Mouse (Mus musculus) neural tube, embryonic 11.5 days (tissue): ENCODE data around the gene Eya2. TPM values are rescaled to one million over a fixed set of nuclear protein-coding genes. Genes with fewer than 3 reads are reported as not detected.

ENCODE experiments used
- ATAC-seq: fragments of 200-750 bp; cut with Nextera tagmentation; 2 replicates; pipeline ENCODE4 v1.8.0; 2017; ENCODE audit warnings: moderate number of reproducible peaks, mild to moderate bottlenecking, moderate TSS enrichment, moderate library complexity; ENCODE audit not compliant: insufficient read depth, low FRiP score, low TSS enrichment
- DNase-seq: peaks from one replicate; pipeline ENCODE4 v3.0.0-alpha.2; 2015; ENCODE audit warnings: low spot score
- H3K27ac ChIP-seq: fragments of 300-500 bp; sonication (generic); 2 replicates; pipeline ENCODE4 v1.5.1; 2014; ENCODE audit warnings: low read depth, mild to moderate bottlenecking, low read length
- H3K27me3 ChIP-seq: fragments of 300-500 bp; sonication (generic); 2 replicates; pipeline ENCODE4 v1.6.1; 2014; ENCODE audit warnings: mild to moderate bottlenecking, low read length, mixed read lengths; ENCODE audit not compliant: control insufficient read depth, insufficient read depth
- H3K36me3 ChIP-seq: fragments of 300-500 bp; sonication (generic); 2 replicates; pipeline ENCODE4 v1.6.1; 2014; ENCODE audit warnings: mild to moderate bottlenecking, low read length, moderate library complexity, mixed read lengths; ENCODE audit not compliant: control insufficient read depth, insufficient read depth
- H3K4me1 ChIP-seq: fragments of 300-500 bp; sonication (generic); 2 replicates; pipeline ENCODE4 v1.6.1; 2014; ENCODE audit warnings: low read length, mixed read lengths; ENCODE audit not compliant: control insufficient read depth, insufficient read depth
- H3K4me2 ChIP-seq: fragments of 300-500 bp; sonication (generic); 2 replicates; pipeline ENCODE4 v1.6.1; 2014; ENCODE audit warnings: low read depth, mild to moderate bottlenecking, moderate library complexity
- H3K4me3 ChIP-seq: fragments of 300-500 bp; sonication (generic); 2 replicates; pipeline ENCODE4 v1.5.1; 2014; ENCODE audit warnings: low read depth, low read length
- H3K9ac ChIP-seq: fragments of 300-500 bp; sonication (generic); 2 replicates; pipeline ENCODE4 v1.6.1; 2014; ENCODE audit warnings: mild to moderate bottlenecking, low read length
- H3K9me3 ChIP-seq: fragments of 300-500 bp; sonication (generic); 2 replicates; pipeline ENCODE4 v1.6.1; 2016; ENCODE audit warnings: low read length; ENCODE audit not compliant: control insufficient read depth
- WGBS: fragments of 180-500 bp; shearing (Covaris S2); extraction: QIAGEN DNeasy Blood & Tissue Kit; methylation state at CpG from one replicate; pipeline ENCODE4 v1.1.7; 2014; 5-methylcytosine and 5-hydroxymethylcytosine counted together
- polyA plus RNA-seq: library from polyadenylated mRNA; unstranded; fragments of >200 nt; fragmentation: Nextera tagmentation; extraction: Ambion mirVana; gene quantifications from 2 replicates; pipeline ENCODE4 v1.2.1, GENCODE M21; 2014

Gene Eya2
- polyA plus RNA-seq, 1 experiment from 2014 or later: 29.6 TPM

DNA sequence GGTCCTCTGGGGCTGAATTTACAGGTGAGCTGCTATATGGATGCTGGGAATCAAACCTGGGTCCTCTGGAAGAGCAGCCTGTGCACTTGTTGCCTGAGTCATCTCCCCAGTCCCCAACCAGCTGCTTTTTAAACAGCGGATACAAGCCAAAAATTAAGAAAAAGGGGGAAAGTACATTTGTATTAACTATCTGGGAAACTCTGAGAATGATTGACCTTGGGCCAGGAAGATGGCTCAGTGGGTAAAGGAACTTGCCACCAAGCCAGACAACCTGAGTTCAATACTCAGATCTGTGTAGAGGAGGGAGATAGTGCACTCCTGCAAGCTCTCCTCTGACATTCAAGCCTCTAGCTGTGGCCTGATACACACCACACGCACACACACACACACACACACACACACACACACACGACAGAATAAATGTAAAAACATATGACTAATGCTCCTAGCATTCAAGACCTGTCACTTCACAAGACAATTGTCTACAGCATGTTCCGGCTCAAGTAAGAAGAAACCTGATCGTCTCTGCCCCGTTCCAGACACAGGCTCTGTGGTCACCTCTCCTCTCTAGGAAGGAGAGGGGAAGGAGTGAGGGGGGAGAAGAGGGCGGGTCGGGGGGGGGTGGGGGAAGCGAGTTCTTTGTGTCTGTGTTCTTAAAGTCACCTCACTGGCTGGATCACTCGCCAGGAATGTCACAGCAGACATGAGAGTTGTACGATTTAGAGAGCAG lies 35.2 kb upstream of the Eya2 start:
- DNase-seq (no peak), ATAC-seq (no peak)
- Histone ChIP-seq H3K9ac (no peak overlapping the region), H3K4me1 (peaks cover 14% of the 10 kb centered on the region), H3K9me3 (no peaks in the 10 kb centered on the region), H3K4me3 (no peak overlapping the region), H3K27ac (no peak overlapping the region), H3K27me3 (peaks cover 10% of the 10 kb centered on the region; the same call in 1 of the 2 replicates), H3K36me3 (no peaks in the 10 kb centered on the region), H3K4me2 (no peak overlapping the region)
- 31% methylated on average over 10 of the region's 11 CpGs for WGBS

DNA sequence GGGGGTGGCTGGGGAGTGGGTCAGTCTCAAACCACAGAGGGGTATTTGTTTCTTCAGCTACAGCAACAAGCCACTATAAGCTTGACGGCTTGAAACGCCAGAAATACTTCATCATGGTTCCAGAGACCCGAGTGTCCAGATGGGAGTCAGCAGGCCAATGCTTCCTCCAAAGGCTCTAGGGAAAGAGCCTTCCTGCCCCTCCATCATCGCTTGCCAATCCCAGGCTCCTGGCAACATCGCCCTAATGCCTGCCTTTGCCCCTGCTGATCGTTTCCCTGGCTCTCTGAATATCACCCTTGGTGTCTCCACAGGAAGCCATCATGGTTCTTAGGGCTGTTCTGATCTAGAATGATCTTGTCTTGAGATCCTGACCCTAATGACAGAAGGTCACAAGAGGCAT lies 33.0 kb upstream of the Eya2 start:
- ATAC-seq: no peak
- peaks cover 23% of the 10 kb centered on the region for H3K4me1 ChIP-seq
- H3K9me3 ChIP-seq: no peaks in the 10 kb centered on the region
- no peaks in the 10 kb centered on the region for H3K36me3 ChIP-seq
- 79% methylated on average over 6 of the region's 6 CpGs for WGBS
- H3K4me3 ChIP-seq: no peak overlapping the region
- no peak overlapping the region for H3K9ac ChIP-seq
- peaks cover 10% of the 10 kb centered on the region; the same call in 1 of the 2 replicates for H3K27me3 ChIP-seq
- no peak overlapping the region for H3K4me2 ChIP-seq
- no peak overlapping the region for H3K27ac ChIP-seq
- DNase-seq: no peak

DNA sequence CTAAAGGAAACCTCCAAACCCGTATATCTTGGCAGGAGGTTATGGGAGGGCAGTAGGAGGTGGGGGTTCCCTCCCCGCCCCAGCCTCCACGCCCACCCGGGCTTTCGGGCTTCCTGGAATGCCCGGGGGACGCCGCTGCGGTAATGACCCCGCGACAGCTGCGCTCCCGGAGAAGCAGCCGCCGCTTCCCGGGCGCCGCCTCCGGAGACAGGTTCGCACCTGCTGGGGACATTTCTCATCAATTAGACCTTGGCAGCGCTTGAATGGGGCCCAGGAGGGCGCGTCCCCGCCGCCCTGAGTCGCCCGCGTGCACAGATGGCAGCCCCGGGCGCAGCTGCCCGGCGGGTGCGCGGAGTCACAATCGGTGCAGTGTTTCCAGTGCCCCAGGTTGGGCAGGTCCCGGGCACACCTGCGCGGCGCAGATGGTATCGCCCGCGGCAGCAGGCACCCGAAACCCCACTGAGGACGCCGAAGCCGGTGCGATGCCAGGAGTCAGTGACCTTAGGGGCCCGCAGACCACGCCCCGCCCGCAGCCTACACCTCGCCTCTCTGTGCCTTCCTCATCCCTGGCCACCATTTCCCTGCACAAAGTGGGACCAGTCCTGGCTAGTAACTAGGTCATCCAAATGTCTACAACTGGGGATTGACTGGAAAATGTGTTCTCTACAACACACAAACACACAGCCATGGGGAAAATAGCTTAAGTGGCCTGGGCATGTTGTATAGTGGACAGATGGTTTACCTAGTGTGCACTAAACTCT lies 31.4 kb upstream of the Eya2 start:
- peak; percentile 74 for ATAC-seq
- DNase-seq: peak; percentile 86
- Histone ChIP-seq H3K4me3 (peak overlapping the region; percentile 34), H3K4me1 (peaks cover 23% of the 10 kb centered on the region), H3K27me3 (peaks cover 10% of the 10 kb centered on the region; the same call in 1 of the 2 replicates), H3K9me3 (no peaks in the 10 kb centered on the region), H3K27ac (peak overlapping the region; percentile 76), H3K36me3 (no peaks in the 10 kb centered on the region), H3K4me2 (peak overlapping the region; percentile 64), H3K9ac (peak overlapping the region; percentile 39)
- under 1% methylated on average over 52 of the region's 52 CpGs for WGBS

DNA sequence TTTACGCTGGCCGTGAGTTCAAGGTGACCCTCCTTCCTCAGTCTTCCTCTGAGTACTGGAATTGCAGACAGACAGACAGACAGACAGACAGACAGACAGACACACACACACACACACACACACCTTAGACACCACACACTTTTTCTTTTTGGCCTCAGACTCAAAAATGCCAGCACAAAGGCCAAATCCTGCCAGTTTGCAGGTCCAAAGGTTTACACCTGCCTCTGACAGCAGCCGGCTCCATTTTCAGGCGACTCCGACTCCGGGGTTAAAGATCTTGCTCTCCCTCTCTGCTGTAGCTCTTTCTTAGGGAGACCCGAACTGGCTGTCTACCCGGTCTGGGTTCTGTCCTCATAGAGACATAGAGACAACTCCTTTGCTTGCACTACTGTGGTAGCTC lies 30.7 kb upstream of the Eya2 start:
- ATAC-seq (peak; percentile 11; the same call in 1 of the 2 replicates), DNase-seq (no peak)
- Histone ChIP-seq H3K4me1 (peaks cover 23% of the 10 kb centered on the region), H3K27me3 (peaks cover 10% of the 10 kb centered on the region; the same call in 1 of the 2 replicates), H3K27ac (peak overlapping the region; percentile 76), H3K9me3 (no peaks in the 10 kb centered on the region), H3K4me3 (no peak overlapping the region), H3K4me2 (no peak overlapping the region), H3K36me3 (no peaks in the 10 kb centered on the region), H3K9ac (no peak overlapping the region)
- 70% methylated on average over 8 of the region's 8 CpGs for WGBS

DNA sequence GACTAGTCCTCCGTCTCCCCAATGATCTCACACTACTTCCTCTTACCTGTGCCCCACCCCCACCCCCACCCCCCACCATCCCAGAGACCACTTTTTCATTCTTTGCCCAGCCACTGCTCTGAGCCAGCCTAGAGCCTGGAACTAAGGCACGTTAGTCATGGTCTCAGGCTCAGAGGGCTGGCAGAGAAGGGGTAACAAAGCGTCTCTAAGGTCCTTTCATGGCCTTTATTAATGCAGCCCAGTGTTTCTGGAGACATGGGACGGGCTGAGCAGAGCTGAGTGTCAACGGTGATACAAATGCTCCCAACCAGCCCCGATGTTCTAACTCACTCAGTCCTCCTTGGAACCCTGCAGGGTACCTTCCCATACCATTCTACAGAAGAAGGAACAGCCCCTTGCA lies 30.2 kb upstream of the Eya2 start:
- peaks cover 10% of the 10 kb centered on the region; the same call in 1 of the 2 replicates for H3K27me3 ChIP-seq
- WGBS: 23% methylated on average over 6 of the region's 6 CpGs
- no peak overlapping the region for H3K9ac ChIP-seq
- DNase-seq (peak; percentile 63), ATAC-seq (peak; percentile 69)
- no peak overlapping the region for H3K4me3 ChIP-seq
- H3K27ac ChIP-seq: peak overlapping the region; percentile 76
- H3K4me1 ChIP-seq: peaks cover 23% of the 10 kb centered on the region
- H3K36me3 ChIP-seq: no peaks in the 10 kb centered on the region
- H3K4me2 ChIP-seq: no peak overlapping the region
- no peaks in the 10 kb centered on the region for H3K9me3 ChIP-seq

DNA sequence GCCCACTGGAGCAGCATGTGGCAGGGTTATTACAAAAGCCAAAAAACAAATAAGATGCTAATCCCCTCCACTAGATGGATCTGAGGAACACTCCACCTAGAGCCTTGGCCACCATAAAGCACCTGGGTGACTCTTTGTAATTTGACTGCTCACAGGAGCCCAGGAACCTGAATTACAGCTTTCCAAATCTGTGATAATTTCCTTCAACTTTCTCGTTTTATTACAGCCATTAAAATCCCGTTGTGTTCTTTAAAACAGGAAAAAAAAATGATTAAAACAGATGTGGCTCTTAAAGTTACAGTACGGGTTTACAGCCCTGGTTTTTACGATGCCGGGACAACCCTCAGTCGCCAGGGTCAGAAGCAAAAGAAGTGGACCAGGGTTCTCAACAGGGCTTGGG lies 27.9 kb upstream of the Eya2 start:
- 46% methylated on average over 6 of the region's 6 CpGs for WGBS
- no peak overlapping the region for H3K27ac ChIP-seq
- H3K36me3 ChIP-seq: no peaks in the 10 kb centered on the region
- H3K9ac ChIP-seq: no peak overlapping the region
- no peaks in the 10 kb centered on the region for H3K9me3 ChIP-seq
- ATAC-seq (no peak), DNase-seq (no peak)
- no peak overlapping the region for H3K4me2 ChIP-seq
- peaks cover 23% of the 10 kb centered on the region for H3K4me1 ChIP-seq
- H3K27me3 ChIP-seq: peaks cover 10% of the 10 kb centered on the region; the same call in 1 of the 2 replicates
- no peak overlapping the region for H3K4me3 ChIP-seq

DNA sequence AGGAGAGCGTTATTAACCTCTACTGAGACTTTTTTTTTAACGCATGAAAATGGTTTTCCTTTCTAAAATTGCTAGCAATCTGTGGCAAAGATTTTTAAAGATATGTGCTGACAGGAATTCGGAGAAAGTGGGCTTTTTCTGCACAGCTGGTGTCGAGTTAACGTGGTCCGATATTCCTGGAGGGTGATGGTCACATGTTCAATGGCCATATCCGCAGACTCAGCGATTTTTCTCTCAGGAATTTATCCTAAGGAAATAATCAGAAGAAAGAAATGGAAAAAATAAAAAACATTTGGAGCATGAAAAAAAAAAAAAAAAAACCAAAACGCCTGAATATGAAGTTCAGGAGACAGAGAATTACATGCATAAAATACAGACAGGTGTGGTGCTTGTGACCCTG lies 27.0 kb upstream of the Eya2 start:
- WGBS: 76% methylated on average over 9 of the region's 9 CpGs
- H3K27ac ChIP-seq: no peak overlapping the region
- H3K27me3 ChIP-seq: peaks cover 10% of the 10 kb centered on the region; the same call in 1 of the 2 replicates
- no peak overlapping the region for H3K4me2 ChIP-seq
- no peak overlapping the region for H3K4me3 ChIP-seq
- no peaks in the 10 kb centered on the region for H3K9me3 ChIP-seq
- H3K36me3 ChIP-seq: no peaks in the 10 kb centered on the region
- ATAC-seq: no peak
- DNase-seq: no peak
- H3K4me1 ChIP-seq: peaks cover 23% of the 10 kb centered on the region
- no peak overlapping the region for H3K9ac ChIP-seq

DNA sequence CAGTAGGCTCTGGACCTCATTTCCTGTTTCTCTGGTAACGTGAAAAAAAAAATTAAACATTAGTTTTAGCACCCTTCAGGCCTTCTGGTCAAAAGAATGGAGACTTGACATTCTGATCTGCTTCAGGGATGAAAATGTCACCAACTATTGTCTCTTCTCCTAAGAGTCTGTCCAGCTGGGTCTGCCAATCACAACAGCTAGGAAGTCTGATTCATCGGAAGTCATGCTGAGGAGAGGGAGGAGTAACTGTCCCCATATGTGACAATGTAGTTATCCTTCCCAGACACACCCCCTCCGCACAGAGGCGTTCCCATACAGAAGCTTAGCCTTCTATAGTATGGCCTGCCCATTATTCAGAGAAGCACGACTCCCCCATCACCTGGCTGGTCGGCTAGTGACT lies 25.9 kb upstream of the Eya2 start:
- no peak for ATAC-seq
- H3K9me3 ChIP-seq: no peaks in the 10 kb centered on the region
- 66% methylated on average over 6 of the region's 6 CpGs for WGBS
- no peak overlapping the region for H3K4me2 ChIP-seq
- no peak overlapping the region for H3K27ac ChIP-seq
- no peak overlapping the region for H3K4me3 ChIP-seq
- DNase-seq: no peak
- no peak overlapping the region for H3K9ac ChIP-seq
- H3K4me1 ChIP-seq: peaks cover 13% of the 10 kb centered on the region
- 0 out of 2 replicates have a peak, but pooled peaks cover 3% of the 10 kb centered on the region for H3K27me3 ChIP-seq
- H3K36me3 ChIP-seq: no peaks in the 10 kb centered on the region
